Mouse (Mus musculus) liver, adult 2 months (tissue): Measurements from ENCODE around the gene Rbfox3. TPM values are rescaled to one million over a fixed set of nuclear protein-coding genes. Genes with fewer than 3 reads are reported as not detected.

ENCODE experiments used
- DNase-seq: peaks from one replicate; pipeline ENCODE4 v3.0.0-alpha.2; 2011; ENCODE audit warnings: low read depth, low spot score; ENCODE audit errors: extremely low read depth
- H3K27ac ChIP-seq: fragments of 200-500 bp; replicated peaks from 2 replicates; pipeline ENCODE4 v1.5.1; 2012; ENCODE audit warnings: low read depth, mild to moderate bottlenecking, control low read depth, inconsistent platforms, low read length; ENCODE audit not compliant: insufficient read depth
- H3K27me3 ChIP-seq: fragments of 200-500 bp; 2 replicates; pipeline ENCODE4 v1.6.1; 2012; ENCODE audit warnings: mild to moderate bottlenecking, moderate library complexity, low read length, inconsistent platforms; ENCODE audit not compliant: control insufficient read depth, insufficient read depth
- H3K36me3 ChIP-seq: fragments of 200-500 bp; 2 replicates; pipeline ENCODE4 v1.6.1; 2012; ENCODE audit warnings: low read length, inconsistent platforms; ENCODE audit not compliant: control insufficient read depth, insufficient read depth
- H3K4me1 ChIP-seq: fragments of 200-500 bp; 2 replicates; pipeline ENCODE4 v1.6.1; 2011; ENCODE audit warnings: low read length; ENCODE audit not compliant: control insufficient read depth, insufficient read depth
- H3K4me3 ChIP-seq: fragments of 200-500 bp; 2 replicates; pipeline ENCODE4 v1.5.1; 2011; ENCODE audit warnings: low read depth, mild to moderate bottlenecking, control low read depth, low read length, moderate library complexity; ENCODE audit not compliant: insufficient read depth
- H3K79me2 ChIP-seq: fragments of 200-500 bp; 2 replicates; pipeline ENCODE4 v1.6.1; 2012; ENCODE audit warnings: inconsistent platforms, mild to moderate bottlenecking, low read length, moderate library complexity; ENCODE audit not compliant: control insufficient read depth, insufficient read depth
- H3K9ac ChIP-seq: fragments of 200-500 bp; 2 replicates; pipeline ENCODE4 v1.6.1; 2012; ENCODE audit warnings: low read depth, mild to moderate bottlenecking, control low read depth, inconsistent platforms, low read length
- CTCF ChIP-seq: fragments of 200-500 bp; IDR thresholded peaks from 2 replicates; pipeline ENCODE4 v1.5.1; 2011; ENCODE audit warnings: low read depth, low read length, control low read depth
- POLR2A ChIP-seq: fragments of 200-500 bp; IDR thresholded peaks from 2 replicates; pipeline ENCODE4 v1.6.1; 2011; ENCODE audit warnings: low read length, control low read depth; ENCODE audit not compliant: insufficient read depth; ENCODE audit errors: extremely low read depth
- WGBS: fragments of 180-500 bp; shearing (Covaris S2); methylation state at CpG from one replicate; pipeline ENCODE4 v1.1.7; 2018; 5-methylcytosine and 5-hydroxymethylcytosine counted together
- polyA plus RNA-seq: library from polyadenylated mRNA; depleted of rRNA; stranded (reverse); fragments of >200 nt; gene quantifications from 2 replicates; pipeline ENCODE4 v1.2.3, GENCODE M21; 2012
- total RNA-seq: library from RNA; depleted of rRNA; stranded (reverse); fragments of >200 nt; gene quantifications from 2 replicates; pipeline ENCODE4 v1.2.3, GENCODE M21; 2014

The Rbfox3 gene
- total and polyA plus RNA-seq, 2 experiments = 0.28 to 0.44 TPM

- H3K36me3 ChIP-seq = no peaks in the 10 kb centered on the region
- no peak overlapping the region for H3K4me3 ChIP-seq
- DNase-seq = no peak
- H3K27ac ChIP-seq = no peak overlapping the region
- no peaks in the 10 kb centered on the region for H3K79me2 ChIP-seq
- WGBS = 82% methylated on average over 10 of the region's 10 CpGs
- no peak overlapping the region for H3K9ac ChIP-seq
- H3K4me1 ChIP-seq = no peaks in the 10 kb centered on the region; the same call in 1 of the 2 replicates
- TF ChIP-seq CTCF (no peak), POLR2A (no peak)
- H3K27me3 ChIP-seq = no peaks in the 10 kb centered on the region
Measured at GRCm38 (mm10) chr11:118469509-118470160, 441.8 kb downstream of the Rbfox3 start.

DNA sequence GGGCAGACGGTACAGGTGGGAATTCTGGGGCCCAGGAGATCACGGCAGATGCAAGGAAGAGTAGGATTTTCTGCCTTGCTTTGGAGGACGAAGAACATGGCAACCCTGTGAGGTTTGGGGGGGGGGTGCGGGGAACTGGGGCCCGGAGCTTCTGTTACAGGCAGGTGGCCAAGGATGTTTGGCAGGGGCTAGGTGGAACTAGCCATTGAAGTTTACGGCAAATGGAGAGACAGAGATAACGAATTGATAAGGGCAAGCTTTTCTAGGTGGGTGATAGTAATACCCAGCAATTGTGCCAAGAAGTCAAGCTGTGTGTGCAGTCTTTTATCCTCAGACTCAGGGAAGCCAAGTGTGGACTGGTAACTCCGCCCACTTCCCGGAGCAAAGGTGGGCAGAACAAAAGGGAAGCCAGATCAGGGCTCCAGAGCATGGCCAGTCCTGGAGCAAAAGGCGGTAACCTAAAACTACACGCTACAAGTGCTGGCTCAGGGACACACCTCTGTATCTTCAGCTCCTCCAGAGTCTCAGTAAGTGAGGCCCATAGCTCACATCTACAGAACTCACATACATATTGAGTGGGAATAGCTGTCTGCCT lies 443.9 kb downstream of the Rbfox3 start:
- Histone ChIP-seq H3K79me2 (no peaks in the 10 kb centered on the region), H3K4me1 (no peaks in the 10 kb centered on the region), H3K4me3 (no peak overlapping the region), H3K36me3 (no peaks in the 10 kb centered on the region), H3K27ac (no peak overlapping the region), H3K27me3 (no peaks in the 10 kb centered on the region), H3K9ac (no peak overlapping the region)
- 56% methylated on average over 11 of the region's 11 CpGs for WGBS
- no peak for DNase-seq
- TF ChIP-seq CTCF = no peak
- no peak for TF ChIP-seq POLR2A

GRCm38 (mm10) chr11:118460280-118460679 lies 451.1 kb downstream of the Rbfox3 start:
- TF ChIP-seq POLR2A (no peak), CTCF (peak; percentile 72)

GRCm38 (mm10) chr11:118459536-118459935 lies 451.9 kb downstream of the Rbfox3 start:
- Histone ChIP-seq H3K9ac (no peak overlapping the region), H3K27me3 (no peaks in the 10 kb centered on the region), H3K4me3 (no peak overlapping the region), H3K79me2 (no peaks in the 10 kb centered on the region), H3K36me3 (no peaks in the 10 kb centered on the region), H3K4me1 (no peaks in the 10 kb centered on the region; the same call in 1 of the 2 replicates), H3K27ac (no peak overlapping the region; the same call in 1 of the 2 replicates)
- DNase-seq = no peak
- TF ChIP-seq CTCF = no peak
- no peak for TF ChIP-seq POLR2A
- 72% methylated on average over 4 of the region's 4 CpGs for WGBS

More at GRCm38 (mm10) chr11:118460280-118460679, 451.1 kb downstream of the Rbfox3 start:
- DNase-seq = no peak
- Histone ChIP-seq H3K27ac (no peak overlapping the region), H3K27me3 (no peaks in the 10 kb centered on the region), H3K36me3 (no peaks in the 10 kb centered on the region), H3K4me3 (no peak overlapping the region), H3K4me1 (no peaks in the 10 kb centered on the region; the same call in 1 of the 2 replicates), H3K9ac (no peak overlapping the region), H3K79me2 (no peaks in the 10 kb centered on the region)
- 77% methylated on average over 6 of the region's 6 CpGs for WGBS

- 46% methylated on average over 8 of the region's 8 CpGs for WGBS
- no peaks in the 10 kb centered on the region for H3K27me3 ChIP-seq
- H3K79me2 ChIP-seq = no peaks in the 10 kb centered on the region
- DNase-seq = peak; percentile 50
- H3K4me3 ChIP-seq = no peak overlapping the region
- no peaks in the 10 kb centered on the region for H3K36me3 ChIP-seq
- no peak overlapping the region for H3K9ac ChIP-seq
- no peak for TF ChIP-seq POLR2A
- no peak for TF ChIP-seq CTCF
- H3K27ac ChIP-seq = peak overlapping the region; percentile 11
- peaks cover under 1% of the 10 kb centered on the region for H3K4me1 ChIP-seq
Measured at GRCm38 (mm10) chr11:118459051-118459450, 452.3 kb downstream of the Rbfox3 start.

- WGBS = 80% methylated on average over 11 of the region's 11 CpGs
Measured at GRCm38 (mm10) chr11:118456937-118457336, 454.5 kb downstream of the Rbfox3 start.

More at GRCm38 (mm10) chr11:118456937-118457336, 454.5 kb downstream of the Rbfox3 start:
- Histone ChIP-seq H3K4me3 (no peak overlapping the region), H3K4me1 (peaks cover 2% of the 10 kb centered on the region), H3K79me2 (no peaks in the 10 kb centered on the region), H3K27me3 (no peaks in the 10 kb centered on the region), H3K36me3 (no peaks in the 10 kb centered on the region), H3K27ac (no peak overlapping the region), H3K9ac (no peak overlapping the region)
- no peak for TF ChIP-seq CTCF
- no peak for TF ChIP-seq POLR2A
- peak; percentile 45 for DNase-seq
